Mouse (Mus musculus) heart, adult 2 months (tissue): ENCODE data around the gene Wdr43.

Experiments used
- CTCF ChIP-seq: fragments of 200-600 bp; IDR thresholded peaks from 2 replicates; pipeline ENCODE4 v1.8.1; 2022; ENCODE audit warnings: antibody characterized with exemption, mild to moderate bottlenecking, moderate library complexity
- EP300 ChIP-seq: fragments of 200-500 bp; IDR thresholded peaks from 2 replicates; pipeline ENCODE4 v1.6.1; 2011; ENCODE audit warnings: low read depth, low read length, control low read depth; ENCODE audit not compliant: insufficient read depth

DNA sequence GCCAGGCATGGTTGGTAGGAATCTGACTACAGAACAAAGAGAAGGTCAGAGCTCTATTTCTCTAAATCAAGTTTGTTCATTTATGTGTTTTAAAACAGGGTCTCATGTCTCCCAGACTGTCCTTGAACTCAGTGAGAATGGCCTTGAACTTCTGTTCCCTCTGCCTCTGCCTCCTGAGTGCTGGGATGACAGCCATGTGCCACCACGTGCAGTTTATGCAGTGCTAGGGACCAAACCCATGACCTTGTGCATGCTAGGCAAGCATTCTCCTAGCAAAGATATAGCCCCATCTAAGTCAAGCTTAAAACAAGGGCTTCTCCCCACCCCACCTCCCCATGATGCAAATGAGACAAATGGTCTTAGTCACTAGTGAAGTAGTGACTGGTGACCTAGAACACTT, 89.4 kb downstream of the Wdr43 start:
- TF ChIP-seq EP300: 0 out of 2 replicates have a peak, but pooled peaks have one; percentile 53
- no peak for TF ChIP-seq CTCF
